Mouse (Mus musculus) right cerebral cortex, postnatal 4 days (tissue): ENCODE results near the gene Akr1b10.
"Not testable (repeated sequence)": the region's sequence is repeated elsewhere in the genome, so short reads cannot be mapped to it uniquely, and the experiment has no call there.

Source experiments
- DNase-seq: peaks from one replicate; pipeline ENCODE4 v3.0.0-alpha.2; 2022

Akr1b10 gene

DNA sequence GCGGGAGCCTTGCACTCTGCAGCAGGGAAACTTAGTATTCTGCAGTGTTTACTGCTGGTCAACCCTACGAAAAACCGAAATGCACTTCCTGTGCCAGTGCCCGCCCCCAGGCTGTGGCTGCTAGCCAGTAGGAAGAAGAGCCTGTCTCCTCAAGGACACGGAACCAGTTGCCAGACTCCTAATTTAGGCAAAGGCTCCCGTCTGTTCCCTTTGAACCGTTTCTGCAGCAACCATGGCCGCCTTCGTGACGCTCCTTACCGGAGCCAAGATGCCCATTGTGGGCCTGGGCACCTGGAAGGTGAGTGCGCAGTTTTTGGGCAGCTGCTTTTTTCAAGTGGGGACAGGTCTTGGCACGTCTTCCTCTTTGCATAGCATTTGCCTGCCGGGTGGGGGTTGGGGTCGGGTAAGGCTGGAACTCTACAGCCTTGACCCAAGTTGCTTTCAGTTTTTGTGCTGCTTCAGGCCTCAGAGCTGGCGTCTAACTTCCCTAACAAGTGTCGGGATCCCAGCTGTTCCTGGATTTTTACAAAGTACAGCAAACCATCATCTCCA lies at the start of gene Akr1b10:
Gene Akr1b10 (plus strand): TSS at position 109 of the 552 bp plus-strand sequence.
- peak; percentile 67 for DNase-seq

DNA sequence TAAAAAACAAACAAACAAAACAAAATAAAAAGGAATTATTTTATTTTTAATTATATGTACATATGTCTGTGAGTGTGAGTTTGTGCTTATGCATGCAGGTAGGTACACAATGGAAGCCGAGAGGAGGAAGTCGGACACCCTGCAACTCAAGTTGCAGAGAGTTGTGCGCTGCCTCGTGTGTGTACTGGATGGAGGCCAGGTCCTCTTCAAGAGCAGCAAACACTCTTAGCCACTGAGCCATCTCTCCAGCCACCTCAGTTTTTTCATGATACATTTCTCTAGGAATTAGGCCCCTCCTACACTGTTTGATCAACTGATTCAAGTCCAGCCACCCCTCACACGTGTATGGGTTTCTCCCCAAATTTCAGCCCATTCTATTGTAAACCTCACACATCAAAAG lies 49.3 kb upstream of the Akr1b10 start:
- DNase-seq = no peak

DNA sequence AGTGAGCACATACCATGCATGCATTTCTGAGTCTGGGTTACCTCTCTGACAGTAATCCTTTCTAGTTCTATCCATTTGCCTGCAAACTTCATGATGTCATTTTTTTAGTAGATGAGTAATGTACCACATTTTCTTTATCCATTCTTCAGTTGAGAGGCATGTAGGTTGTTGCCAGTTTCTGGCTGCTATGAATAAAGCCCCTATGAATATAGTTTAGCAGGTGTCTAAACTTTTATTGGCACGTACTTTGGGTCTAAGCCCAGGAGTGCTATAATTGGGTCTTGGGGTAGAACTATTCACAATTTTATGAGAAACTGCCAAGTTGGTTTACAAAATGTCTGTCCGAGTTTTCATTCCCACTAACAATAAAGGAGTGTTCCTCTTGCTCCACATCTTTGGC lies 46.2 kb upstream of the Akr1b10 start:
- DNase-seq = no peak

DNA sequence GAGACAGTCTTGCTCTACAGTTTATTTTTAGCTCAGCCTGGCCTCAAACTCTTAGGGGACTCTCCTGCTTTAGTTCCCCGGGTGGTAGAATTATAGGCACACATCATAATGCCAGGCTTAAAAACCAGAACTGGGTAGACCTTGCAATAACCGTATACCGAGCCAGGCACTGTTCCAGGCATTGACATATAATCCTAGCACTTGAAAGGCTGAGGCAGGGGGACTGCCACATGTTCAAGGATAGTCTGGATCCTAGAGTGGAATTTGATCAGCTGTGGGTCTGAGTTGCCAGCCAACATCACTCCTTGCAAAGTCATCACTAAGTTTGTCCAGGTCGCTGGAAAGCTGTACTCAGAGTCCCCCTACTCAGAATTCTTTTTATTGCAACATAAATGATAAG lies 42.0 kb upstream of the Akr1b10 start:
- DNase-seq = no peak

DNA sequence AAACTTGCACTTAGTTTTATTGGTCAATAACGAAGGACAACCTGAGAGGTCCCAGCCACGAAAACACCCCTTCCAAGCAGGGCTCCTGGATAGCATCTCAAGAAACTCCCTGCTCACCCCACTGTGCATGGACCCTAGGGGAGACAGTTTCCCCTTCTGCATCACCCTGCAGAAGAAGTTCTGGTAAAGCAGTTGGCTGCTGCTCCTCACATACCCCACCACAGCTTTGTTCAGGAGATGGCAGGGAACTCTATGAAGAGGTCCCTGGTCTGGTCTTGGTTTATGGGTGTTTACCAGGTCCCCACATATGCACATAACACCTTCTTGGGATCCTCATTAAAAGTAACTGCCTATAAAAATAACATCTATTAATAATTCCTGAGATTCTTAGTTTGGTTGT lies 41.5 kb upstream of the Akr1b10 start:
- DNase-seq = no peak

DNA sequence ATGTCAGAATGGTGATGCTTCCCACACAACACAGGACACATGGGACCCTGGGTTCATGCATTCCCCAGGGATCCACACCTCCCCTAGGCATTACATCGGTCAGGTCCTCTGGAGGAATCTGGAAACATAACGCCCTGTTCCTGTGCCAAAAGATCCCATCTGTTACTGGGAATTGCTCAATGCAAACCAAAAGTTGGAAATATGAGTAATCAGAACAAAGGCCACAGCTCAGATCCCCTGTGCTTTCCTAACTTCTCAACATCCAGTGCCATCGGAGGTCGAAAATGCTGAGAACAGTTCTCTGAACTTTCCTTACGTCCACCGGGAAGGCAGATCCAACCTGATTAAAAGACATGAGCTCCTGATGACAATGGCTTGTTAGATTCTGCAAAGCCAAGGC lies 40.6 kb upstream of the Akr1b10 start:
- DNase-seq = no peak

DNA sequence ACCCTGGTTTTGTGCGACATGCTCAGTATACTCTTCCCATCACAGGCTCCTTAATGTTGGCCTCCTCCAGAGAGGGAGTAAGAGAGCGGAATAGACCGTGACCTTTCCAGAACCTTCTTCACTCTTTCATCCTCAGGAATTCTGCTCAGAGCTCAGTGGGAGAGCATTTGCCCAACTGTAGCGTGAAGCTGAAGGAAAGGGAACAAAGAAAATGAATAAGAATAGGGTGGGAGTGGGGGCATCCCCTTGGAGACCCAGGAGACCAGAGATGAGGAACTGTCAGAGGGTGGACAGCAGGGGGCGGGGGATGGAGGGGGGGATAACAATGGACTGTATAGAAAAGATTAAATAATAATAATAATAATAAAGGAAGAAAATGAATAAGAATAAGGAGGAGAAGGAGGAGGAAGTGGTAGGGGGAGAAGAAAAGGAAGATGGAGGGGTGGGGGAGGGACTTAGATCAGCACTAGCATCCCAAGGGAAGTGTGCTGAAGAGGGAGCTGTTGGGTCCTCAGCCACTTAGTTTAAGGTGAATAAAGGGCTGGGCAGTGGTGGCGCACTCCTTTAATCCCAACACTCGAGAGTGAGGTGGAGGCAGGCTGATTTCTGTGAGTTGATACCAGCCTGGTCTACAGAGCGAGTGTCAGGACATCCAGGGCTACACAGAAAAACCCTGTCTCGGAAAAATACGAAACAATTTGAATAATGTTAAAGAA lies 39.7 kb upstream of the Akr1b10 start:
- no peak for DNase-seq

DNA sequence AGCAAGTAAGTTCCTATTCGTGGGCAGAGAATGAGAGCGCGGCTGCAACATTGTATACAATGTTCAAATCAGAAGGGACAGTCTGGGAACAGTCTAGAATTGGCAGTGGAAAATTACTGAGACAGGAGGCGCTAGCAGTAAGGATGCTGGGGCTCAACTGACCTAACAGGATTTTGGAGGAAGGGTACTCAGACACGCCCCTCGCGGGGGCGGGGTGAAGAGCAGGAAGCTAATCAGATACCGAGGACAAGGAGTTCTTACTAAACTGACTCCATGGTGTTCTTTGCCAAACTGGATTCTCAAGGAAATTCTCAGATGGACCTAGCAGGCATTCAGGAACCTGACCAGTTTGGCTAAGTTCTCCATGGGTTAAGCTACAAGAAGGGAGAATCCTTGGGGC lies 39.1 kb upstream of the Akr1b10 start:
- no peak for DNase-seq

DNA sequence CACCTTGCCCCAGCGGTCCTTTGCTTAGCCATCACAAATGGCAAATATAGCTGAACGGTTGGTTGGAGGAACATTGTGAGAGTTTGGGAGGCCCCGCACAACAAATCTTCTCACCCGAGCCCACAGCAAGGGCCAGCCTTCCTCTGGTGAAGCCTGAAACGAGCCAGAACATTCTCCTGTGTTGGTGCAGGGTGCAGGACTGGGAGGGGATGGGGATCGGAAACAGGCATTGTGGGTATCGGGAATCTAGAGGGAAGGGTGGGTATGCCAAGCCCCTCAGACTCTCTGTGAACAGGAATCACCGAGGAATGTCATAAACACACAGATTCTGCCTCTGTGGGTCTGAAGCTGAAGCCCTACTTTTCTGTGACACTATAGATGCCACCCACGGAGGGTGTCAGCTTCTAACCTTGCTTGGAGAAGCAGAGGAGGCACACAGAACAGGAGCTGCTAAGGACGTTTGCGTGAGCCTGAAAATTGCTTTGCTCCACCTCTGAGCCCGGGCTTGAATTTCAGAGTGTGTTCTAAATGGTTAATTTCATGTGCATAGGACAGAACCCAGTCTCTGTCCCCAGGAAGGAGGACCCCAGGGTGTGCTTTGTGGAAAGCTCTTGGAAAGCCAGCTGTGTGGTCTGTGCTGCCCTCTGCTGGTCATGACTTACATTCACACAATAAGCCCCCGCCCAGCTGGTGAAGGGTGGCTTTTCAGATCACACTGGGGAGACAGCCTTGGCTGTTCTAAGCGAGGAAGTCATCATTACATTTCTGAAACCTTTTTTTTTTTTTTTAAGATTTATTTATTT lies 37.7 kb upstream of the Akr1b10 start:
- DNase-seq = peak; percentile 79

DNA sequence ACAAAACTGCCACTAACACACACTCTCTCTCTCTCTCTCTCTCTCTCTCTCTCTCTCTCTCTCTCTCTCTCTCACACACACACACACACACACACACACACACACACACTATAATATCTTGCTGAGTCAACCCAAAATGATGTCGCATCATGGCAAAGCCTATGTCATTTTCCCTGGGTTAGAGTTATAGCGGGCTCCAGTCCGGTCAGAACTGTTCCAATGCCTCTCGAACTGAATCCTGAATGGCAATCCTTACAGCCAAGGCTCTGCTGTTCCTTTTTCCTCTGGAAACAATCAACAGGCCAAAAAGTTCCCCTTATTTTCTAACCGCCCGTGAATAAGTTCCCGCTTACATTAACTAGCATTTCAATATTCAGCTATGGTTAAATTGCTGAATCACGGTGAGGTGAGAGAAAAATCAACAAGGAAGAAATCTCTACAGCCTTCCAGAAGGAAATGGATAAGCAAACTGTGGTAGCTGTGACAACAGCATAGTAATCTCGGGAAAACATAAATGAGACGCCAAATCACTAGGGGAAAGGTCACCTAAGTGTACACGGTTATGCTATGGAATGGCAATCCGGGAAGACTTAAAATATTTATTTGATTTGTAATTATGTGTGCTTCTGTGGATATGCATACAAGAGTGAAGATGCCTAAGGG lies 33.9 kb upstream of the Akr1b10 start:
- DNase-seq = no peak

DNA sequence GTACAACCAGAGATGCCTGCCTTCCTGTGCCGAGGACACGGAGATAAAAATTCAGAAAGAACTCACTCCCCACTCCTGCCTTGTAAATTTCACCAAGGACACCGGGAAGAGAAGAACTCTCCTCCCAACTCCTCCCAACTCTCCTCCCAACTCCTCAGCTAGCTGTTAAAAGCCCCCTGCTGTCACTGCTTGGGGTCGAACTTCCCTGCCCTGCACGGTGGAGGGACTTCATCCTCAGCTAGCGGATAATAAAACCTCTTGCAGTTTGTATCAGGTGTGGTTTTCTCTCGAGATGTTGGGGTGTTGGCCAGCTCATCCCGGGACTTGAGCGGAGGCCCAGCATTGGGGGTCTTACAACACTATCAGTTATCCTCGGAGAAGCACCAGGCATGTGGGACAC lies 32.5 kb upstream of the Akr1b10 start:
- DNase-seq = not testable (repeated sequence)

DNA sequence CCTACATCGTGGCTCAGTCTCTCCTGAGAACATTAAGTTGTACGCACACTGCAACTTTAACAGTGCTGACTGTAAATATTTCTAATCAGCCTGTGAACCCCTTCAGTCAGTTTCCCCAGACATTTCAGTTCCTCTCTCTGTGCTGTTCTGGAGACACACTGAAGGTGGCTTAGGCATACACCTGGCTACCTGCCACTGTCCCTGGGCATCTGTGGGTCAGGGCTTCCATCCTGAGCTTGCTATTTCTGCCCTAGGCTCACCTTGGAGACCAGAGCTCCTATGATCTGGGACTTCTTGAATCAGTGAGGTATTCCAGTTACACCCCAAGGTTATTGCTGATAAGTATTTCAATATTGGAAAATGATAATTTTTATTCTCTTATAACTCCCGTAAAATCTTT lies 31.6 kb upstream of the Akr1b10 start:
- no peak for DNase-seq

DNA sequence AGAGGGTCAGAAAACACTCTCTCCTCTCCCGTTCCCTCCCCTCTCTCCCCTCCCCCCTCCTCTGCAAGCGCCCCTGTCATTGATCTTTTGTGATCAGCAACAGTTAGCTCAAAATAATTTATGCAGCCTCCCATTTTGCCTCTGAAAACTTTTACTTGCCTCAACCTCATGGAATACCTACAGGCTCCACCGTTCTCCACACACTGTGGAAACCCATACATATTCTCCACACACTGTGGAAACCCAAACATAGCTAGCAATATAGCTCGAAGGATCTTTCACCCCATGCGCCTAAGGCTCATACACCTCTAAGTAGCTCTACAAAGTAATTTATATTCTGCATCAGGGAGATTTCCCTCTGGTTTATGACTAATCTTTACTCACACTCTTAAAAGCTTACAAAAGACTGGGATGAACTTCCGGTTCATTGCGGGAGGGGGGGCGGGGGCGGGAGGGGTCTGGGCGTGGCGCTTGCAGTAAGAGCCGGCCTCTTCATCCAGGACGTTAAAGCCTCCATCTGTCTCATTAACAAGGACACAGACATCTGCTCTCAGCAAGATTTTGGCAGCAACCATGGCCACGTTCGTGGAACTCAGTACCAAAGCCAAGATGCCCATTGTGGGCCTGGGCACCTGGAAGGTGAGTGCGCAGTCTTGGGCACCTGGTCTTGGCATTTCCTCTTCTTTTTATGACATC lies 30.2 kb upstream of the Akr1b10 start, which contains the start of gene Akr1b8:
Gene Akr1b8 (plus strand): TSS at position 462 of the 696 bp plus-strand sequence.
- no peak for DNase-seq

DNA sequence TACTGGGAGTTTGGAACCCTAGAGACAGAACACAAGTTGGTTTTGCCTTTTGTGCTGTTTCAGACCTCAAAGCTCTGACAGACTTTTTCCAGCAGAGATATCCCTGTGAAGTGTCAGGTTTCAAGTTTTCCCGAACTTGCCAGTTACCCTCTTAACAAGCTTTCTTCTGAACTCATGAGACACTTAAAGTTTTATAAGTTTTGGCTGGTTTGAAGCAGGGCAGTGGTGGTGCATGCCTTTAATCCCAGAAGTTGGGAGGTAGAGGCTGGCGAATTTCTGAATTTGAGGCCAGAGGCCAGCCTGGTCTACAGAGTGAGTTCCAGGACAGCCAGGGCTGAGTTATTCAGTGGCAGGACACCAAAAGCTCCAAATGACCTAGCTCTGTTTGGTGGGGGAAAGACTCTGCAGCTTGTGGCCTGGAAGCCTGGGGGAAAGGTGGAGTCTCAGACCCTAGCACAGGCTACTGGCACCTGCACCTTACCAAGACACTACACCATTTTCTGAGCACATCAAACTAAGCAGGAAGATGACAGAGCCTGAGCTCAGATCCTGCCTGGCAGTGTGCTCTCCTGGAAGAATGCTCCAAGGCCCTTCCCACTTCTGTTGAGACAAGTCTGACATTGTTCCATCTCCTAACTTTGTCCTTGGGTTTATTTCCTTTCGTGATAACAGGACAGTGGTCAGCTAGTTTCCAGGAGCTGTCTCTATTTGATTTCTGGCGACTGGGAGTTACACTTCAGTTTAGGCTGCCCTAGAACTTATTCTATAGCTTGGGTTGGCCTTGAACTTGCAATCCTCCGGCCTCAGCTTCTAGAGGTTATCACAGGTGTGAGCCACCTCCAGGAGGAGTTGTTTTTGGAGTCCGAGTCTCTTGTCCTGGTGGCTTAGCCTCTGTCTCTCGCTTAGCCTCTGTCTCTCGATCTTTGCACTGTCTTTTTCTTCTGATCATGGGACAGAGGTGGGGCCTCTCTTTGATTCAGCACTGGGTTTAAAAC lies 29.4 kb upstream of the Akr1b10 start:
- no peak for DNase-seq

DNA sequence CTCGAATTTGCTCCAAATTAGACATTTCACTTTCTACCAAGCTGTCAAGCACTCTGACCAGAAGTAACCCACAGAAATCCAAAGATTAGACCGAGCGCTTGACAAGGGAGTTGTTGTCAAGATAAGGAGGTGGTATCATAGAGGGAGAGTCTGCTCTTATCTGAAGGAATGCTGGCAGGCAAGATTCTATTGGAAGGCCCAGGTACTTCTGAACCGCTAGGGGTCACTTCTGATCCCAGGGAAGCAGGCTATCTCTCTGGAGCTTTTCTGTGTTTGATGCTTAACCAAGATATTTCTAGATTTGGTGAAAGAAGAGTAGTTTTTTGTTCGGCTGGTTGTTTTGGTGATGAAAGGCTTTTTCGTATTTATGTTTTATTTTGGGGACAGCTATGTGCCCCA lies 28.7 kb upstream of the Akr1b10 start:
- no peak for DNase-seq

DNA sequence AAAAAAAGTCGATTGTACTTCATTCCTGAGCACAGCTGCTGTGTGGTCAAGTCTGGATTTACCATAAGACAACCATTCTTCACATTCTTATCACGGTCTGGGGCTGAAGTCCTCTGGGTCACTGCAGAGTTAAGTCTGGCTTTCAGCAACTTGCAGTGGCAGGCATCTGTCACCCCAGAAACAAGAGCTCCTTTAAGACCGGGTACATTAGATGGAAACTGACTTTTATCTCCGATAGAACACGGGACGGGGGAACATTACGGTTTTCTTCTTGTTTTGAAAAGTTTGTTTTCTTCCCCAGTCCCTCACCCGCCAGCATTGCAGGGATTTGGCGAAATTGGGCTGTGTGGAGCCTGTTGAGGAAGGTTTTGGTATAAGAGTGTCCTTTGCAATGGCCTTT lies 28.2 kb upstream of the Akr1b10 start:
- DNase-seq = no peak

DNA sequence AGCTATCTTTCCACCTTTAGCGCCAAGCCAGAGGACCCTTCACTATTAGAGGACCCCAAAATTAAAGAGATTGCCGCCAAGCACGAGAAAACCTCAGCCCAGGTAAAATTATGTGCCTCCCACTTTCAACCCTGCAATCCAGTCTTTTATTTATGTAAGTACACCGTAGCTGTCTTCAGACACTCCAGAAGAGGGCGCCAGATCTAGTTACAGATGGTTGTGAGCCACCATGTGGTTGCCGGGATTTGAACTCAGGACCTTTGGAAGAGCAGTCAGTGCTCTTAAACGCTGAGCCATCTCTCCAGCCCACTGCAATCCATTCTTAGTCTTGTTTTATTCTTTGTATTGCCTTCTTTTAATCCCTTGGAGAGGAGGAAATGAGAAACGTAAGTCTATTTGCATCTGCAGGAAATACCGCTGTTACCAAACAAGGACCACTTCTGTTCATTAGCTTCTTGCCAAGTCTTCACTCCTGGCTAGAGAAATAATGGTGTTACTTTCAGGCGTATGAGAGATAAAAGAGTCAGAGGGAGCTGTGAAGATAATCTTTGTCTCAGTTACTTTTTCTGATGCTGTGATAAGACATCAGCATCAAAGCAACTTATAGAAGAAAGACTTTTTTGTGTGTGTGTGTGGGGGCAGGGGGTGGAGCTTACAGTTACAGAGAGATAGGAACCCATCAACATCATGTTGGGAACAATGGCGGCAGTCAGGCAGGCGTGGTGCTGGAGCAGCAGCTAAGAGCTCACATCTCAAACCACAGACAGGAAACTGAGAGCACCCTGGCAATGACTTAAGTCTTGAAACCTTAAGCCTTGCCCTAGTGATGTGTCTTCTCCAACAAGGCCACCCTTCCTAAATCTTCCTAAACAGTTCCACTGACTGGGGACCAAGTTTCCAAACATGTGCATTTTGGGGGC lies 19.5 kb upstream of the Akr1b10 start:
- DNase-seq = no peak

DNA sequence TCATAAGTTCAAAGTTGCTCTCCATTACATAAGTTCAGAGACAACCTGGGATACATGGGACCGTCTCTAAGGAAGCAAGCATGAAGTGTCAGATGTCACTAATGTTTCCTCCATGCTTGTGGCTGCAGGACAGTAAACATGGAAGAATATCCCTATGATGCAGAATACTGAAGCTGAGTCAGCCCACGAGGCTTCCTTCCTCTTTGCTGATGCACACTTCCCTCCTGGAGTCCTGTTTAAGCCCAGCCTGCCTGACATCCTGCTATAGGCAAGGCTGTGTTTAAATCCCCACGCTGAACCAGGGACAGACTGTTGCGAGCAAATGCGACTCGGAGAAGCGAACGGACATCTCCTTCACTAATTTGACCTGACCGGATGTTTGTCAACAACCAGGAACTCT lies 16.0 kb upstream of the Akr1b10 start:
- DNase-seq = no peak

DNA sequence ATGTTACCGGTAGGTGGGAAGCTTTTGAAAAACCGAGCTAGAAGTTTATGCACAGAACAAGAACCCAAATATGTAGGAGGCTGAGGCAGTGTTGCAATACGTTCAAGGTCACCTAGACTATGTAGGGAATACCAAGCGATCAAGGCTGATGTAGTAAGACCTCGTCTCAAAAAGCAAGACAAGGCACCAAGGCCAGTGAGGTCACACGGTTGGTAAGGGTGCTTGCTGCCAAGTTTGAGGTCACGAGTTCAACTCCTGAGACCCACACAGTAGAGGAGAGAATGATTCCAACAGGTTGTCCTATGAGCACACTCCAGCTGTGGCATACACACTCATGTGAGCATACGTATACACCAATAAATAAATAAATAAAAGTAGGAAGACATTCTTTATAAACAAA lies 13.9 kb upstream of the Akr1b10 start:
- no peak for DNase-seq

DNA sequence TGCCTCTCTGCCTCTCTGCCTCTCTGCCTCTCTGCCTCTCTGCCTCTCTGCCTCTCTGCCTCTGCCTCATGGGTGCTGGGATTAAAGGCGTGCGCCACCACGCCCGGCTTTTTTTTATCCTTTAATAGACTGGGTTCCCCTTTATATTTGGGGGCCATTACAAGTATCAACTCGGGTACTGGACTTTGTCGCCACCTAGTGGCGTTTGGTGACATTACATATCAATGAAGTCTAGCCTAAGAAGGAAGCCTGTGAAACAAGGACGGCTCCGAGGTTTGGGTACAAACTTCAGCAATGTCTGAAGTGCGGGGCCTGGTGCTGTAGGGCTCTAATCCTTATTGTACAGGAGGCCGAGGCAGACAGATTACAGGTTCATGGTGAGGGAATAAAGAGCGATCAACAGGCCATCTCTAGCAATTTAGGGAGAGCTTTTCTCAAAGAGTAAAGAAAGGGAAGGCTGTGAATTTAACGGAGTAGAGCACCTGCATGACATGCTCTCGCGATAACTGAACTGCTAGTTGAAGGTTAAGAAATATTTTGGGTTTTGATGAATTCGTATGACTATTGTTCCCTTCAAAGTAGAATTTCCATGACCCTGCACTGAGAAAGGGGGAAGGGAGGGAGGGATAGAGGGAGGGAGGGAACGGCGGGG lies 12.2 kb upstream of the Akr1b10 start:
- peak; percentile 80 for DNase-seq
